Mouse (Mus musculus) CD4-positive helper T cell, adult 2 months (primary cell): ENCODE results near the gene Spryd3.

Experiments
- DNase-seq: peaks from one replicate; pipeline ENCODE4 v3.0.0-alpha.2; 2012; ENCODE audit warnings: low read depth, missing footprints, low spot score

The Spryd3 gene

GRCm38 (mm10) chr15:102147674-102148402 is 11.8 kb upstream of the Spryd3 start:
- DNase-seq, result peak; percentile 60

GRCm38 (mm10) chr15:102146882-102147281 is 10.8 kb upstream of the Spryd3 start:
- peak; percentile 54 for DNase-seq

GRCm38 (mm10) chr15:102146089-102146488 is 10.1 kb upstream of the Spryd3 start:
- DNase-seq, result no peak

GRCm38 (mm10) chr15:102145330-102145729 is 9.3 kb upstream of the Spryd3 start:
- no peak for DNase-seq

GRCm38 (mm10) chr15:102144726-102145125 is 8.7 kb upstream of the Spryd3 start:
- no peak for DNase-seq

GRCm38 (mm10) chr15:102144274-102144711 is 8.3 kb upstream of the Spryd3 start, which contains the start of gene Igfbp6:
Gene Igfbp6, plus strand, starts transcription at chr15:102144362.
- DNase-seq, result no peak

- DNase-seq, result no peak
These were observed 7.2 kb upstream of the Spryd3 start for GRCm38 (mm10) chr15:102142914-102143912.

- no peak for DNase-seq
These were observed 5.1 kb upstream of the Spryd3 start for GRCm38 (mm10) chr15:102141120-102141519.

GRCm38 (mm10) chr15:102135522-102136128 is 409 bp downstream of the Spryd3 start:
- no peak for DNase-seq

- DNase-seq, result no peak
These were observed 1.3 kb downstream of the Spryd3 start for GRCm38 (mm10) chr15:102134709-102135108.

- no peak for DNase-seq
These were observed 2.7 kb downstream of the Spryd3 start for GRCm38 (mm10) chr15:102133314-102133713.

- no peak for DNase-seq
These were observed 9.7 kb downstream of the Spryd3 start for GRCm38 (mm10) chr15:102126303-102126702.

- no peak for DNase-seq
These were observed 15.5 kb downstream of the Spryd3 start for GRCm38 (mm10) chr15:102120530-102120929.

GRCm38 (mm10) chr15:102119831-102120170 is 16.2 kb downstream of the Spryd3 start:
- DNase-seq, result no peak

GRCm38 (mm10) chr15:102119121-102119830 is 16.8 kb downstream of the Spryd3 start:
- DNase-seq, result no peak

GRCm38 (mm10) chr15:102118591-102118990 is 17.4 kb downstream of the Spryd3 start:
- DNase-seq, result no peak

- DNase-seq, result no peak
These were observed 18.3 kb downstream of the Spryd3 start for GRCm38 (mm10) chr15:102117461-102118443.

- no peak for DNase-seq
These were observed 19.1 kb downstream of the Spryd3 start for GRCm38 (mm10) chr15:102116753-102117415.

- peak; percentile 70 for DNase-seq
These were observed 20.3 kb downstream of the Spryd3 start for GRCm38 (mm10) chr15:102115731-102116231.
